Mouse (Mus musculus) lung, postnatal 0 days (tissue): ENCODE results near the gene Arhgap30.

Experiments
- CTCF ChIP-seq: IDR thresholded peaks from 2 replicates; pipeline ENCODE4 v1.5.1; 2016; ENCODE audit warnings: antibody characterized with exemption, mild to moderate bottlenecking
- EP300 ChIP-seq: IDR thresholded peaks from 2 replicates; pipeline ENCODE4 v1.6.1; 2016; ENCODE audit warnings: antibody characterized with exemption, mild to moderate bottlenecking, control low read depth

DNA sequence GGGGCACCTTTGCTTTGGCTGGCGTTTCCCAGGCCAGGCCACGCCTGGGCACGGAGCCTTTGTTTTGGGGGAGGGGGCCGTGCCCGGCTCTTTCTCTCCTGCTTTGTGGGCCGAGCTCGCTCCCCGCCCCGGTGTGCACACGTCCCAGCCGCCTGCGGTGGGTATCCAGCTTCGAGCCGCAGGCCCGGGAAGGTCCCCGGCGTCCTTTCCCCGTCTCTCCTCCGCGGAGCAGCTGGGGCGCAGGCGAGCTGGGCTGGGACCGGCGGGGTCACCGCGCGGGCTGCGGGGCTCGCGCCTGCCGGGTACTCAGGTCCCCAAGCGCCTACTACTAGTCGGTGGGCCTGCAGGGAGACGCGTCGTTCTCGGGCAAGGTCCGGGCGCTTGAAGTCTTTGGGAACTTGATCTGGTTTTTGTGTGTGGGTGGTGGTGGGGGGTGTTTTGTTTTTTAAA is 22.8 kb downstream of the Arhgap30 start:
- no peak for TF ChIP-seq CTCF
- TF ChIP-seq EP300: no peak
